Mouse (Mus musculus) heart, postnatal 4 days (tissue): ENCODE measurements around the gene Cat. TPM values are rescaled to one million over a fixed set of nuclear protein-coding genes. Genes with fewer than 3 reads are reported as not detected.

ENCODE experiments used
- DNase-seq: peaks from one replicate; pipeline ENCODE4 v3.0.0; 2021
- total RNA-seq, 2 experiments: library from RNA; stranded (reverse); gene quantifications; 2 replicates each; pipeline ENCODE4 v1.2.3; 2021

The Cat gene
- 100 to 1,000 TPM; 121 to 134 TPM for total RNA-seq

GRCm38 (mm10) chr2:103484617-103485401, at the start of gene Cat:
Gene Cat (minus strand): TSS chr2:103485160.
- peak; percentile 97 for DNase-seq

- no peak for DNase-seq
These were observed 40.6 kb upstream of the Cat start for GRCm38 (mm10) chr2:103525596-103525995.

- no peak for DNase-seq
These were observed 31.5 kb upstream of the Cat start for GRCm38 (mm10) chr2:103516472-103516871.

- no peak for DNase-seq
These were observed 30.7 kb upstream of the Cat start for GRCm38 (mm10) chr2:103515513-103516180.

GRCm38 (mm10) chr2:103512066-103512795, 27.3 kb upstream of the Cat start:
- DNase-seq, result no peak

GRCm38 (mm10) chr2:103511631-103512030, 26.7 kb upstream of the Cat start:
- no peak for DNase-seq

- DNase-seq, result no peak
These were observed 26.1 kb upstream of the Cat start for GRCm38 (mm10) chr2:103511042-103511441.

GRCm38 (mm10) chr2:103507651-103508050, 22.7 kb upstream of the Cat start:
- DNase-seq, result no peak

- DNase-seq, result no peak
These were observed 21.0 kb upstream of the Cat start for GRCm38 (mm10) chr2:103505956-103506355.

GRCm38 (mm10) chr2:103504463-103504862, 19.5 kb upstream of the Cat start:
- no peak for DNase-seq

- no peak for DNase-seq
These were observed 15.8 kb upstream of the Cat start for GRCm38 (mm10) chr2:103500769-103501168.

- DNase-seq, result no peak
These were observed 10.9 kb upstream of the Cat start for GRCm38 (mm10) chr2:103495633-103496418.

- DNase-seq, result no peak
These were observed 8.9 kb upstream of the Cat start for GRCm38 (mm10) chr2:103493827-103494226.

GRCm38 (mm10) chr2:103492526-103492925, 7.6 kb upstream of the Cat start:
- no peak for DNase-seq

- no peak for DNase-seq
These were observed 907 bp downstream of the Cat start for GRCm38 (mm10) chr2:103483986-103484520.

GRCm38 (mm10) chr2:103483289-103483985, 1.5 kb downstream of the Cat start:
- DNase-seq, result no peak

GRCm38 (mm10) chr2:103481314-103482231, 3.4 kb downstream of the Cat start:
- DNase-seq, result no peak

- no peak for DNase-seq
These were observed 4.1 kb downstream of the Cat start for GRCm38 (mm10) chr2:103480871-103481270.

GRCm38 (mm10) chr2:103480240-103480639, 4.7 kb downstream of the Cat start:
- DNase-seq, result no peak

GRCm38 (mm10) chr2:103478326-103478725, 6.6 kb downstream of the Cat start:
- DNase-seq, result no peak
